29 mouse cellular contexts compared by ENCODE assay signal in genomic region chr1:174204699-174205098, GRCm38 (mm10). TPM values are rescaled to one million over a fixed set of nuclear protein-coding genes. Genes with fewer than 3 reads are reported as not detected.
DNase-seq lines count a peak whose midpoint lies in the region; ATAC-seq and TF ChIP-seq lines count a peak whose summit lies in the region.
"Had no signal": no experiment of that assay in that cellular context is flagged by ENCODE, and none has a peak within 500 bp of the region (broad histone marks: within the 10 kb centered on the region; RNA-seq: fewer than 3 reads in every experiment).

No protein-coding gene starts in this region.

- DNase-seq in liver, postnatal 0 days: no peak
- no peak for DNase-seq in midbrain, embryonic 11.5 days (ENCODE audit: low spot score, missing footprints)
- DNase-seq in frontal cortex, postnatal 14 days (ENCODE audit: low spot score in 2 of 2): no peak
- DNase-seq: adrenal gland, adult 2 months; adrenal gland, postnatal 10 days; adrenal gland, postnatal 25 days; cerebellum, adult 11 months; cerebellum, adult 18-20 months; cerebellum, adult 8-10 months; cerebellum, adult 9-11 months; cerebellum, postnatal 25 days; embryo, embryonic 11 days had no signal

- no peak for TF ChIP-seq EP300 in liver, postnatal 0 days (IDR thresholded peaks at IDR 0.05; ENCODE audit: low read depth)

- 0 out of 2 replicates have a peak, but pooled peaks have one; percentile 28 for ATAC-seq in liver, embryonic 15.5 days (ENCODE audit: insufficient read depth)
- ATAC-seq in liver, postnatal 0 days: no peak
- peak; percentile 91 for ATAC-seq in common myeloid progenitor, adult 5-6 weeks (replicated peaks; ENCODE audit: low read depth, poor library complexity, severe bottlenecking)
- peak; percentile 97 for ATAC-seq in granulocyte monocyte progenitor cell, adult 5-6 weeks (replicated peaks; ENCODE audit: poor library complexity, severe bottlenecking)
- peak; percentile 89 for ATAC-seq in megakaryocyte progenitor cell, adult 5-6 weeks (replicated peaks; ENCODE audit: poor library complexity)
- no peak for ATAC-seq in midbrain, embryonic 11.5 days (ENCODE audit: low FRiP score)
- ATAC-seq: forebrain, embryonic 14.5 days; forebrain, embryonic 16.5 days had no signal

- no peak overlapping the region for H3K4me3 ChIP-seq in liver, embryonic 15.5 days (replicated peaks)
- no peak overlapping the region for H3K4me3 ChIP-seq in liver, postnatal 0 days (ENCODE audit: low read depth, low read length)
- no peak overlapping the region for H3K4me3 ChIP-seq in midbrain, embryonic 11.5 days (ENCODE audit: low read depth, low read length)
- H3K4me3 ChIP-seq: embryonic facial prominence, embryonic 13.5 days; embryonic facial prominence, embryonic 15.5 days; erythroblast, embryonic 14.5 days; forebrain, embryonic 10.5 days; forebrain, embryonic 12.5 days had no signal

- no peaks in the 10 kb centered on the region for H3K9me3 ChIP-seq in liver, embryonic 15.5 days (replicated peaks)
- H3K9me3 ChIP-seq in liver, postnatal 0 days (ENCODE audit: low read length): no peaks in the 10 kb centered on the region
- no peaks in the 10 kb centered on the region for H3K9me3 ChIP-seq in midbrain, embryonic 11.5 days (ENCODE audit: control insufficient read depth, low read length)
- H3K9me3 ChIP-seq: embryonic facial prominence, embryonic 13.5 days; embryonic facial prominence, embryonic 15.5 days; forebrain, embryonic 10.5 days; forebrain, embryonic 12.5 days had no signal

- no peaks in the 10 kb centered on the region for H3K4me1 ChIP-seq in liver, embryonic 15.5 days (replicated peaks)
- no peaks in the 10 kb centered on the region for H3K4me1 ChIP-seq in liver, postnatal 0 days (ENCODE audit: insufficient read depth)
- H3K4me1 ChIP-seq in midbrain, embryonic 11.5 days (ENCODE audit: control insufficient read depth, insufficient read depth, low read length): no peaks in the 10 kb centered on the region
- H3K4me1 ChIP-seq: embryonic facial prominence, embryonic 13.5 days; embryonic facial prominence, embryonic 15.5 days; forebrain, embryonic 10.5 days; forebrain, embryonic 12.5 days had no signal

- TF ChIP-seq CTCF in liver, postnatal 0 days (IDR thresholded peaks at IDR 0.05; ENCODE audit: low read depth): no peak

- WGBS in liver, embryonic 15.5 days (ENCODE audit: insufficient replicate concordance): 55% methylated on average over 7 of the region's 7 CpGs
- 52% methylated on average over 7 of the region's 7 CpGs for WGBS in liver, postnatal 0 days (ENCODE audit: insufficient replicate concordance)
- 86% methylated on average over 7 of the region's 7 CpGs for WGBS in midbrain, embryonic 11.5 days

- H3K4me2 ChIP-seq in liver, embryonic 15.5 days: no peak overlapping the region
- H3K4me2 ChIP-seq in liver, postnatal 0 days (ENCODE audit: low read depth, low read length): no peak overlapping the region
- no peak overlapping the region for H3K4me2 ChIP-seq in midbrain, embryonic 11.5 days
- H3K4me2 ChIP-seq: embryonic facial prominence, embryonic 13.5 days; embryonic facial prominence, embryonic 15.5 days; forebrain, embryonic 12.5 days had no signal

- H3K27ac ChIP-seq in liver, embryonic 15.5 days (replicated peaks): no peak overlapping the region
- no peak overlapping the region for H3K27ac ChIP-seq in liver, postnatal 0 days (ENCODE audit: low read depth)
- no peak overlapping the region for H3K27ac ChIP-seq in midbrain, embryonic 11.5 days (ENCODE audit: low read depth, low read length)
- H3K27ac ChIP-seq: embryonic facial prominence, embryonic 13.5 days; embryonic facial prominence, embryonic 15.5 days; forebrain, embryonic 10.5 days; forebrain, embryonic 12.5 days had no signal

- no peak overlapping the region for H3K9ac ChIP-seq in liver, embryonic 15.5 days
- no peak overlapping the region for H3K9ac ChIP-seq in liver, postnatal 0 days (replicated peaks)
- H3K9ac ChIP-seq in midbrain, embryonic 11.5 days (ENCODE audit: low read length): no peak overlapping the region
- H3K9ac ChIP-seq: embryonic facial prominence, embryonic 13.5 days; embryonic facial prominence, embryonic 15.5 days; forebrain, embryonic 12.5 days had no signal

- peaks cover 74% of the 10 kb centered on the region for H3K36me3 ChIP-seq in liver, embryonic 15.5 days (replicated peaks)
- peaks cover 30% of the 10 kb centered on the region for H3K36me3 ChIP-seq in liver, postnatal 0 days (replicated peaks; ENCODE audit: insufficient read depth, low read length)
- no peaks in the 10 kb centered on the region for H3K36me3 ChIP-seq in midbrain, embryonic 11.5 days (ENCODE audit: control insufficient read depth, insufficient read depth, low read length)
- H3K36me3 ChIP-seq: embryonic facial prominence, embryonic 13.5 days; embryonic facial prominence, embryonic 15.5 days; forebrain, embryonic 10.5 days; forebrain, embryonic 12.5 days had no signal

- no peaks in the 10 kb centered on the region for H3K27me3 ChIP-seq in liver, embryonic 15.5 days
- no peaks in the 10 kb centered on the region for H3K27me3 ChIP-seq in liver, postnatal 0 days (ENCODE audit: insufficient read depth, low read length)
- no peaks in the 10 kb centered on the region for H3K27me3 ChIP-seq in midbrain, embryonic 11.5 days (ENCODE audit: control insufficient read depth, insufficient read depth, low read length)
- H3K27me3 ChIP-seq: embryonic facial prominence, embryonic 13.5 days; embryonic facial prominence, embryonic 15.5 days; forebrain, embryonic 12.5 days had no signal

RNA-seq across cellular contexts. Expression of gene Spta1, which starts 32.1 kb away (rescaled TPM):
- polyA plus RNA-seq in liver, embryonic 15.5 days (2015; fragmentation: Nextera tagmentation; extraction: Ambion mirVana): 32.8 and 35.8 TPM in 2 replicates
- polyA plus RNA-seq in liver, postnatal 0 days (2015; fragmentation: Nextera tagmentation; extraction: Ambion mirVana): 6.7 and 9.4 TPM in 2 replicates
- total RNA-seq in common myeloid progenitor, adult 5-6 weeks (2017): 24.7 and 29.6 TPM in 2 replicates
- total RNA-seq in granulocyte monocyte progenitor cell, adult 5-6 weeks (2014; fragmentation: Nextera tagmentation): 0.15 TPM in 1 of 2 replicates, not detected in the other
- 0.34 and 0.72 TPM in 2 replicates for total RNA-seq in granulocyte monocyte progenitor cell, adult 5-6 weeks (2017)
- 1.3 and 4.1 TPM in 2 replicates for total RNA-seq in megakaryocyte progenitor cell, adult 5-6 weeks (2015)
- 5.9 and 9.9 TPM in 2 replicates for total RNA-seq in megakaryocyte progenitor cell, adult 5-6 weeks (2017)
- polyA plus RNA-seq in midbrain, embryonic 11.5 days (2014; fragmentation: Nextera tagmentation; extraction: Ambion mirVana): 2.1 TPM in 2 replicates
- polyA plus RNA-seq: C2C12 had no signal

RNA-seq across cellular contexts. Expression of gene Olfr419, which starts 47.2 kb away (rescaled TPM):
- polyA plus RNA-seq in liver, embryonic 15.5 days (2015; fragmentation: Nextera tagmentation; extraction: Ambion mirVana): 0.06 and 0.12 TPM in 2 replicates
- polyA plus RNA-seq in liver, postnatal 0 days (2015; fragmentation: Nextera tagmentation; extraction: Ambion mirVana): 0.09 and 0.11 TPM in 2 replicates
- total RNA-seq in common myeloid progenitor, adult 5-6 weeks (2017): 1.2 TPM in 1 of 2 replicates, not detected in the other
- not detected in 2 replicates for total RNA-seq in granulocyte monocyte progenitor cell, adult 5-6 weeks (2014; fragmentation: Nextera tagmentation)
- not detected in 2 replicates for total RNA-seq in granulocyte monocyte progenitor cell, adult 5-6 weeks (2017)
- not detected in 2 replicates for total RNA-seq in megakaryocyte progenitor cell, adult 5-6 weeks (2015)
- not detected in 2 replicates for total RNA-seq in megakaryocyte progenitor cell, adult 5-6 weeks (2017)
- polyA plus RNA-seq in midbrain, embryonic 11.5 days (2014; fragmentation: Nextera tagmentation; extraction: Ambion mirVana): not detected in 2 replicates
- total RNA-seq: adrenal gland, adult 2 months; adrenal gland, postnatal 10 days; adrenal gland, postnatal 25 days; adrenal gland, postnatal 4 days; MEL had no signal
- polyA plus RNA-seq: adrenal gland, adult 2 months; brain, embryonic 14.5 days; C2C12; embryonic facial prominence, embryonic 11.5 days; embryonic facial prominence, embryonic 13.5 days; erythroblast, embryonic 14.5 days; forebrain, embryonic 10.5 days; forebrain, embryonic 12.5 days; forebrain, embryonic 14.5 days; forebrain, embryonic 16.5 days had no signal

RNA-seq across cellular contexts. Expression of gene Olfr420, which starts 49.3 kb away (rescaled TPM):
- 0.58 and 0.59 TPM in 2 replicates for polyA plus RNA-seq in liver, embryonic 15.5 days (2015; fragmentation: Nextera tagmentation; extraction: Ambion mirVana)
- polyA plus RNA-seq in liver, postnatal 0 days (2015; fragmentation: Nextera tagmentation; extraction: Ambion mirVana): 0.13 and 0.40 TPM in 2 replicates
- 0.09 TPM in 1 of 2 replicates, not detected in the other for total RNA-seq in common myeloid progenitor, adult 5-6 weeks (2017)
- total RNA-seq in granulocyte monocyte progenitor cell, adult 5-6 weeks (2014; fragmentation: Nextera tagmentation): not detected in 2 replicates
- not detected in 2 replicates for total RNA-seq in granulocyte monocyte progenitor cell, adult 5-6 weeks (2017)
- not detected in 2 replicates for total RNA-seq in megakaryocyte progenitor cell, adult 5-6 weeks (2015)
- not detected in 2 replicates for total RNA-seq in megakaryocyte progenitor cell, adult 5-6 weeks (2017)
- polyA plus RNA-seq in midbrain, embryonic 11.5 days (2014; fragmentation: Nextera tagmentation; extraction: Ambion mirVana): not detected in 2 replicates
- total RNA-seq: adrenal gland, adult 2 months; adrenal gland, postnatal 10 days; adrenal gland, postnatal 25 days; adrenal gland, postnatal 4 days; ES-E14; MEL had no signal
- polyA plus RNA-seq: adrenal gland, adult 2 months; brain, embryonic 14.5 days; C2C12; embryonic facial prominence, embryonic 13.5 days; erythroblast, embryonic 14.5 days; forebrain, embryonic 10.5 days; forebrain, embryonic 12.5 days; forebrain, embryonic 14.5 days; forebrain, embryonic 16.5 days had no signal

Comparison
In these comparisons a context has a peak if more than half of its experiments do, and no peak if none do; other contexts are left out.
1. ATAC-seq: peak in liver, embryonic 15.5 days (single experiment), common myeloid progenitor, adult 5-6 weeks (single experiment), granulocyte monocyte progenitor cell, adult 5-6 weeks (single experiment) and megakaryocyte progenitor cell, adult 5-6 weeks (single experiment); none in liver, postnatal 0 days (single experiment) and midbrain, embryonic 11.5 days (single experiment).